20 mouse cellular contexts compared by ENCODE assay signal in the genomic region with DNA sequence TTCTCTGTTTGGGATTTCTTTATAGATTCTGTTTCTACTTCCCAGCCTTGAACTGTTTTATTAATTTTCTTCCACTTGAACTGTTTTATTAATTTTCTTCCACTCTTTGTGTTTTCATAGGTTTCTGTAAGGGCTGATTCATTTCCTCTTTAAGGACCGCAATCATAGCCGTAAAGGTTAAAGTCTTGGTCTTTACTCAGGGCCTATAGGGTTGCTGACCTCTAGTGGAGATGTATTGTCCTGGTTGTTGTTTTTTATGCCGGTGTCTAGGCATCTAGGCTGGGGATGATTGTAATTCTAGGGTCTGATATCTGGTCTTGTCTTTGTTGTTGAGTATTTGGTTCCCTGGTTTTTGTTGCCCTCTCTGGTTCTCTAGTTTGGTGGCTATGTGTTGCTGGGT. TPM values are rescaled to one million over a fixed set of nuclear protein-coding genes. Genes with fewer than 3 reads are reported as not detected.
DNase-seq lines count a peak whose midpoint lies in the region; TF ChIP-seq lines count a peak whose summit lies in the region.
"Had no signal": no experiment of that assay in that cellular context is flagged by ENCODE, and none has a peak within 500 bp of the region (broad histone marks: within the 10 kb centered on the region; RNA-seq: fewer than 3 reads in every experiment).

No protein-coding gene starts in this region.

- H3K9ac ChIP-seq in liver, adult 2 months (ENCODE audit: low read depth, low read length): no peak overlapping the region
- H3K9ac ChIP-seq: embryonic facial prominence, embryonic 15.5 days; hindbrain, embryonic 15.5 days; limb, embryonic 15.5 days; lung, embryonic 15.5 days had no signal

- H3K4me1 ChIP-seq in liver, adult 2 months (ENCODE audit: control insufficient read depth, insufficient read depth, low read length): peaks cover 34% of the 10 kb centered on the region
- H3K4me1 ChIP-seq: embryonic facial prominence, embryonic 15.5 days; hindbrain, embryonic 15.5 days; limb, embryonic 15.5 days; lung, embryonic 15.5 days had no signal

- no peak overlapping the region for H3K4me3 ChIP-seq in gastrocnemius, adult 2 months
- H3K4me3 ChIP-seq in liver, adult 2 months (ENCODE audit: insufficient read depth, low read depth, low read length): no peak overlapping the region
- H3K4me3 ChIP-seq: embryonic facial prominence, embryonic 15.5 days; hindbrain, embryonic 15.5 days; left cerebral cortex, adult 2 months; limb, embryonic 15.5 days; lung, embryonic 15.5 days had no signal

- WGBS in liver, adult 2 months: 60% methylated on average over 3 of the region's 3 CpGs

- intact Hi-C loops in gastrocnemius, adult 2 months (cut with DNase I): no loop called here
- intact Hi-C loops in gastrocnemius, postnatal 36 days (cut with DNase I): no loop called here
- intact Hi-C loops in left cerebral cortex, postnatal 4 days (cut with DNase I): no loop called here

- H3K79me2 ChIP-seq in liver, adult 2 months (ENCODE audit: control insufficient read depth, insufficient read depth, low read length): peaks cover 11% of the 10 kb centered on the region; the same call in 1 of the 2 replicates

- H3K27me3 ChIP-seq in liver, adult 2 months (ENCODE audit: control insufficient read depth, insufficient read depth, low read length): no peaks in the 10 kb centered on the region
- H3K27me3 ChIP-seq: embryonic facial prominence, embryonic 15.5 days; hindbrain, embryonic 15.5 days; limb, embryonic 15.5 days; lung, embryonic 15.5 days had no signal

- no peak for DNase-seq in gastrocnemius, adult 2 months
- DNase-seq in gastrocnemius, postnatal 36 days: no peak
- no peak for DNase-seq in liver, adult 2 months (ENCODE audit: extremely low read depth, low read depth, low spot score)
- no peak for DNase-seq in liver
- peak; percentile 19 for DNase-seq in retina, postnatal 1 day
- DNase-seq in retina, embryonic 14.5 days (ENCODE audit: low spot score): no peak
- no peak for DNase-seq in left cerebral cortex, postnatal 4 days
- DNase-seq in natural killer cell, adult 2 months (ENCODE audit: low spot score in 2 of 2): no peak
- DNase-seq: adrenal gland, postnatal 25 days; cerebellum, adult 8-10 months; gastrocnemius, postnatal 14 days; kidney, adult 9 months; kidney, postnatal 25 days; right cerebral cortex, postnatal 14 days had no signal

- peaks cover 38% of the 10 kb centered on the region for H3K36me3 ChIP-seq in liver, adult 2 months (ENCODE audit: control insufficient read depth, insufficient read depth, low read length)

- peak; percentile 34 for TF ChIP-seq CTCF in gastrocnemius, adult 2 months (IDR thresholded peaks at IDR 0.05)
- no peak for TF ChIP-seq CTCF in liver, adult 2 months (IDR thresholded peaks at IDR 0.05; ENCODE audit: low read depth, low read length)

- H3K27ac ChIP-seq in gastrocnemius, adult 2 months: no peak overlapping the region
- peak overlapping the region; percentile 12; the same call in 1 of the 2 replicates for H3K27ac ChIP-seq in liver, adult 2 months (replicated peaks; ENCODE audit: insufficient read depth, low read depth, low read length)
- H3K27ac ChIP-seq: embryonic facial prominence, embryonic 15.5 days; hindbrain, embryonic 15.5 days; left cerebral cortex, adult 2 months; limb, embryonic 15.5 days; lung, embryonic 15.5 days had no signal

- no peak for TF ChIP-seq POLR2A in liver, adult 2 months (IDR thresholded peaks at IDR 0.05; ENCODE audit: extremely low read depth, insufficient read depth, low read length)

RNA-seq across cellular contexts. Expression of a gene that starts 12.4 kb away (rescaled TPM):
- 10 to 100 TPM in 1 of 2 experiments, 1 to 10 TPM in 1; 6.9 to 11.2 TPM for total RNA-seq in gastrocnemius, adult 2 months (2021)
- total RNA-seq in gastrocnemius, postnatal 36 days (2021): 1 to 10 TPM; 7.1 to 7.7 TPM
- 20.7 and 25.4 TPM in 2 replicates for total RNA-seq in liver, adult 2 months (2014; rRNA removed)
- polyA plus RNA-seq in liver, adult 2 months (2012; rRNA removed): 35.1 and 44.6 TPM in 2 replicates
- total RNA-seq in left cerebral cortex, postnatal 4 days (2021): 10 to 100 TPM; 14.5 to 15.9 TPM

RNA-seq across cellular contexts. Expression of a gene that starts 16.8 kb away (rescaled TPM):
- 100 to 1,000 TPM; 311 to 349 TPM for total RNA-seq in gastrocnemius, adult 2 months (2021)
- total RNA-seq in gastrocnemius, postnatal 36 days (2021): 100 to 1,000 TPM; 283 to 325 TPM
- 0.13 and 0.28 TPM in 2 replicates for total RNA-seq in liver, adult 2 months (2014; rRNA removed)
- polyA plus RNA-seq in liver, adult 2 months (2012; rRNA removed): 0.04 TPM in 2 replicates
- under 1 TPM in 1 of 2 experiments, not detected in 1; 0.08 TPM for total RNA-seq in left cerebral cortex, postnatal 4 days (2021)
- polyA plus RNA-seq: intestine, embryonic 14.5 days had no signal

Comparison
In these comparisons a context has a peak if more than half of its experiments do, and no peak if none do; other contexts are left out.
1. RNA of a gene that starts 16.8 kb away (total RNA-seq): 311 to 349 TPM in gastrocnemius, adult 2 months and 283 to 325 TPM in gastrocnemius, postnatal 36 days; 0.13 to 0.28 TPM in liver, adult 2 months and 0.08 TPM in left cerebral cortex, postnatal 4 days; every median in the first group is over 100 times any median in the second.